Mouse (Mus musculus) C2C12 (cell line): Measurements from ENCODE around the gene Hoxa1. TPM values are rescaled to one million over a fixed set of nuclear protein-coding genes. Genes with fewer than 3 reads are reported as not detected.

Source experiments
- H3K27me3 ChIP-seq: one replicate; pipeline ENCODE4 v1.6.1; 2011; ENCODE audit not compliant: control insufficient read depth, insufficient read depth, insufficient read length
- H3K36me3 ChIP-seq: one replicate; pipeline ENCODE4 v1.6.1; 2011; ENCODE audit not compliant: control insufficient read depth, insufficient read depth
- H3K4me3 ChIP-seq: one replicate; pipeline ENCODE4 v1.5.1; 2011; ENCODE audit warnings: mild to moderate bottlenecking, control low read depth; ENCODE audit not compliant: poor library complexity, insufficient read depth, severe bottlenecking
- H3K79me2 ChIP-seq: one replicate; pipeline ENCODE4 v1.6.1; 2011; ENCODE audit not compliant: control insufficient read depth, insufficient read depth
- H3K79me3 ChIP-seq: one replicate; pipeline ENCODE4 v1.6.1; 2011; ENCODE audit warnings: low read depth, control low read depth
- H3ac ChIP-seq: one replicate; pipeline ENCODE3; 2011; ENCODE audit warnings: low read depth; ENCODE audit not compliant: control insufficient read depth, insufficient read length
- CEBPB ChIP-seq: IDR thresholded peaks from one replicate; pipeline ENCODE4 v1.6.1; 2011; ENCODE audit warnings: low read depth, mild to moderate bottlenecking, control low read depth, moderate library complexity
- CTCF ChIP-seq: IDR thresholded peaks from one replicate; pipeline ENCODE4 v1.5.1; 2011; ENCODE audit not compliant: control insufficient read depth, insufficient read depth, insufficient read length
- FOSL1 ChIP-seq: IDR thresholded peaks from one replicate; pipeline ENCODE4 v1.8.0; 2011; ENCODE audit warnings: mild to moderate bottlenecking, low read length; ENCODE audit not compliant: poor library complexity, insufficient read depth, severe bottlenecking
- MAX ChIP-seq: IDR thresholded peaks from one replicate; pipeline ENCODE4 v1.6.1; 2011; ENCODE audit warnings: mild to moderate bottlenecking, control low read depth
- MYOD1 ChIP-seq: IDR thresholded peaks from one replicate; pipeline ENCODE4 v1.6.1; 2011; ENCODE audit warnings: low read depth; ENCODE audit not compliant: control insufficient read depth, insufficient read length
- MYOG ChIP-seq: IDR thresholded peaks from one replicate; pipeline ENCODE4 v1.6.1; 2011; ENCODE audit not compliant: control insufficient read depth, insufficient read length; ENCODE audit errors: extremely low read depth
- USF1 ChIP-seq: IDR thresholded peaks from one replicate; pipeline ENCODE4 v1.6.1; 2011; ENCODE audit warnings: low read depth, mild to moderate bottlenecking, control low read depth, moderate library complexity
- polyA plus RNA-seq: library from polyadenylated mRNA; unstranded; fragments of >200 nt; fragmentation: generic; extraction: Trizol; gene quantifications from one replicate; pipeline ENCODE4 v1.2.1, GENCODE M21; 2012; ENCODE audit warnings: missing spikeins

The Hoxa1 gene
- polyA plus RNA-seq, 1 experiment: 0.96 TPM

GRCm38 (mm10) chr6:52161336-52162092 lies 3.4 kb upstream of the Hoxa1 start:
- H3K79me2 ChIP-seq: peaks cover 42% of the 10 kb centered on the region
- peaks cover 18% of the 10 kb centered on the region for H3K79me3 ChIP-seq
- no peaks in the 10 kb centered on the region for H3K27me3 ChIP-seq
- TF ChIP-seq MYOD1 (no peak), FOSL1 (no peak), MAX (no peak), CEBPB (no peak), MYOG (no peak), USF1 (no peak), CTCF (no peak)
- H3K4me3 ChIP-seq: no peak overlapping the region
- H3ac ChIP-seq: peak overlapping the region; percentile 40
- H3K36me3 ChIP-seq: peaks cover 19% of the 10 kb centered on the region

- TF ChIP-seq CEBPB: no peak
- no peak for TF ChIP-seq MYOD1
- H3K4me3 ChIP-seq: peak overlapping the region; percentile 78
- peaks cover 19% of the 10 kb centered on the region for H3K36me3 ChIP-seq
- peak overlapping the region; percentile 40 for H3ac ChIP-seq
- H3K79me3 ChIP-seq: peaks cover 18% of the 10 kb centered on the region
- peaks cover 42% of the 10 kb centered on the region for H3K79me2 ChIP-seq
- no peaks in the 10 kb centered on the region for H3K27me3 ChIP-seq
Measured at GRCm38 (mm10) chr6:52160511-52161335, 2.6 kb upstream of the Hoxa1 start.

- H3K27me3 ChIP-seq: no peaks in the 10 kb centered on the region
- H3K4me3 ChIP-seq: peak overlapping the region; percentile 78
- peaks cover 19% of the 10 kb centered on the region for H3K36me3 ChIP-seq
Measured at GRCm38 (mm10) chr6:52159979-52160378, 1.9 kb upstream of the Hoxa1 start.

GRCm38 (mm10) chr6:52159164-52159761 lies 1.1 kb upstream of the Hoxa1 start:
- Histone ChIP-seq H3K4me3 (peak overlapping the region; percentile 78), H3K79me3 (peaks cover 18% of the 10 kb centered on the region), H3K27me3 (no peaks in the 10 kb centered on the region), H3ac (peak overlapping the region; percentile 73), H3K36me3 (peaks cover 19% of the 10 kb centered on the region), H3K79me2 (peaks cover 42% of the 10 kb centered on the region)
- TF ChIP-seq MYOD1: no peak
- no peak for TF ChIP-seq USF1
- TF ChIP-seq MYOG: no peak
- no peak for TF ChIP-seq FOSL1
- no peak for TF ChIP-seq MAX
- no peak for TF ChIP-seq CTCF
- no peak for TF ChIP-seq CEBPB

More at GRCm38 (mm10) chr6:52159979-52160378, 1.9 kb upstream of the Hoxa1 start:
- H3K79me3 ChIP-seq: peaks cover 18% of the 10 kb centered on the region
- TF ChIP-seq USF1: no peak
- TF ChIP-seq CTCF: no peak
- no peak for TF ChIP-seq FOSL1
- TF ChIP-seq CEBPB: no peak
- TF ChIP-seq MYOG: no peak
- TF ChIP-seq MAX: no peak
- no peak for TF ChIP-seq MYOD1
- no peak overlapping the region for H3ac ChIP-seq
- peaks cover 42% of the 10 kb centered on the region for H3K79me2 ChIP-seq

GRCm38 (mm10) chr6:52157466-52158275 lies 446 bp downstream of the Hoxa1 start:
- Histone ChIP-seq H3K27me3 (no peaks in the 10 kb centered on the region), H3K4me3 (peak overlapping the region; percentile 78), H3K79me2 (peaks cover 38% of the 10 kb centered on the region), H3K36me3 (peaks cover 10% of the 10 kb centered on the region), H3K79me3 (peaks cover 15% of the 10 kb centered on the region), H3ac (peak overlapping the region; percentile 10)
- no peak for TF ChIP-seq MYOG
- TF ChIP-seq MAX: no peak
- no peak for TF ChIP-seq MYOD1
- no peak for TF ChIP-seq USF1
- no peak for TF ChIP-seq FOSL1
- TF ChIP-seq CTCF: no peak
